Mouse (Mus musculus) neural tube, embryonic 15.5 days (tissue): Measurements from ENCODE around the gene Tmc8. TPM values are rescaled to one million over a fixed set of nuclear protein-coding genes. Genes with fewer than 3 reads are reported as not detected.
A peak's percentile ranks its signal among the peaks of the same experiment; 100 is the strongest.
"Not testable (repeated sequence)": the region's sequence is repeated elsewhere in the genome, so short reads cannot be mapped to it uniquely, and the experiment has no call there.

Experiments
- ATAC-seq: fragments of 200-750 bp; cut with Nextera tagmentation; 2 replicates; pipeline ENCODE4 v1.8.0; 2017; ENCODE audit warnings: mild to moderate bottlenecking, moderate TSS enrichment, moderate library complexity; ENCODE audit not compliant: low FRiP score
- H3K27ac ChIP-seq: fragments of 300-500 bp; sonication (generic); replicated peaks from 2 replicates; pipeline ENCODE4 v1.5.1; 2015; ENCODE audit warnings: mild to moderate bottlenecking, inconsistent platforms
- H3K27me3 ChIP-seq: fragments of 300-500 bp; sonication (generic); replicated peaks from 2 replicates; pipeline ENCODE4 v1.6.1; 2015; ENCODE audit warnings: inconsistent platforms
- H3K36me3 ChIP-seq: fragments of 300-500 bp; sonication (generic); 2 replicates; pipeline ENCODE4 v1.6.1; 2015; ENCODE audit warnings: inconsistent platforms
- H3K4me1 ChIP-seq: fragments of 300-500 bp; sonication (generic); 2 replicates; pipeline ENCODE4 v1.6.1; 2015; ENCODE audit warnings: inconsistent platforms
- H3K4me2 ChIP-seq: fragments of 300-500 bp; sonication (generic); 2 replicates; pipeline ENCODE4 v1.6.1; 2015; ENCODE audit warnings: inconsistent platforms, mild to moderate bottlenecking, moderate library complexity
- H3K4me3 ChIP-seq: fragments of 300-500 bp; sonication (generic); replicated peaks from 2 replicates; pipeline ENCODE4 v1.5.1; 2015; ENCODE audit warnings: mild to moderate bottlenecking, inconsistent platforms
- H3K9ac ChIP-seq: fragments of 300-500 bp; sonication (generic); replicated peaks from 2 replicates; pipeline ENCODE4 v1.6.1; 2015; ENCODE audit warnings: mild to moderate bottlenecking, inconsistent platforms
- H3K9me3 ChIP-seq: fragments of 300-500 bp; sonication (generic); replicated peaks from 2 replicates; pipeline ENCODE4 v1.6.1; 2016; ENCODE audit warnings: inconsistent platforms
- WGBS: fragments of 180-500 bp; shearing (Covaris S2); methylation state at CpG from one replicate; pipeline ENCODE4 v1.1.7; 2015; ENCODE audit warnings: mixed read lengths; 5-methylcytosine and 5-hydroxymethylcytosine counted together
- polyA plus RNA-seq: library from polyadenylated mRNA; unstranded; fragments of >200 nt; fragmentation: Nextera tagmentation; extraction: Ambion mirVana; gene quantifications from 2 replicates; pipeline ENCODE4 v1.2.1, GENCODE M21; 2015

Tmc8 gene
- polyA plus RNA-seq, 1 experiment from 2014 or later = 0.99 TPM

GRCm38 (mm10) chr11:117828888-117829604 is 47.2 kb downstream of the Tmc8 start:
- H3K36me3 ChIP-seq = no peaks in the 10 kb centered on the region
- H3K9ac ChIP-seq = no peak overlapping the region
- H3K4me1 ChIP-seq = peaks cover 60% of the 10 kb centered on the region
- no peak overlapping the region for H3K4me3 ChIP-seq
- no peaks in the 10 kb centered on the region for H3K27me3 ChIP-seq
- H3K4me2 ChIP-seq = no peak overlapping the region
- no peaks in the 10 kb centered on the region for H3K9me3 ChIP-seq
- WGBS = 62% methylated on average over 9 of the region's 9 CpGs
- no peak for ATAC-seq
- peak overlapping the region; percentile 64 for H3K27ac ChIP-seq

DNA sequence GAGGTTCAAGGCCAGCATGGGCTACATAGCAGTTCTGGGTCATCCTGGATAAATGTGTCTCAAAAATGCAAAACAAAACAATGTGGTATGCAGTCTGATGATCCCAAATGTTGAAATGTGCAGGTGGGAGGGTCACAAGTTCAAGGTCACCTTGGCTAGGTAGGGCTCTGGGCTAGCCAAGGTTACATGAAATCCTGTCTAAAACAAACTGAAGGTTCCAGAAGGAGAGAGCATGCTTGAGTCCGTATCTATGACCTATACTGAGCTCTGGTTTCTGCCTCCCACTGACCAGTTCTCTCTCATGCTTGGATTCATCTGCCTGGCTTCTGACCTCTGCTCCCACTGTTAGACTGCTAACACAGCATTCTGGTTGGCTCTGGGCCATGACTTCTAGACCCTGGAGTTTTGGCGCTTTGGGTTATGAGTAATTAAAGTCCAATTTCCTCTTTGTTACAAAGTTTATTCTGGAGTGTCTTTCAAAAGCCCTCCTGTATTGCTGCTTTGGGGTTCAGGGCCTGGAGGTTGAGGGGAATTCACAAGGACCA is 47.9 kb downstream of the Tmc8 start:
- no peaks in the 10 kb centered on the region for H3K9me3 ChIP-seq
- ATAC-seq = no peak
- H3K4me1 ChIP-seq = peaks cover 54% of the 10 kb centered on the region
- H3K9ac ChIP-seq = no peak overlapping the region
- no peak overlapping the region for H3K27ac ChIP-seq
- H3K4me2 ChIP-seq = no peak overlapping the region
- 87% methylated on average over 2 of the region's 2 CpGs for WGBS
- H3K27me3 ChIP-seq = no peaks in the 10 kb centered on the region
- H3K36me3 ChIP-seq = no peaks in the 10 kb centered on the region
- H3K4me3 ChIP-seq = no peak overlapping the region

DNA sequence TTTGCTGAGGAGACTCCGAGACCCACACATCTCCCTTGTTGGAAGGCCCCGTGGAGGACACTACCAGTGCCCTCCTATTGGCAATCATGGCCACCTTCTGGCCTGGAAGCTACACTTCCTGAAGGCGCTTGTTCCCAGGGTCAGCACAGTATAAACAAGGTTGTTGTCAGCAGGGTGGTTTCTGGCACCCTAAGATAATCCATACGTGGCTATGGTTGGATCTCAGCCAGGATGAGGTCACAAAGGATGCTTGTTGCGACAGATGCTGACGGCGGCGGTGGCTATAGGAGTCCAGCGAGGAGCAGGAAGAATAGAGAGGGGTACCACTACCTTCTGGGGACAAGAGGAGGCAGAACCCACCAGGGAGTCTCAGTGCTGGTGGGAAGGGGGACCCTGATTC is 48.5 kb downstream of the Tmc8 start:
- H3K4me1 ChIP-seq = peaks cover 47% of the 10 kb centered on the region

GRCm38 (mm10) chr11:117832086-117832969 is 50.5 kb downstream of the Tmc8 start:
- Histone ChIP-seq H3K4me3 (peak overlapping the region; percentile 41), H3K27me3 (no peaks in the 10 kb centered on the region), H3K9ac (no peak overlapping the region; the same call in 1 of the 2 replicates), H3K4me2 (peak overlapping the region; percentile 60), H3K27ac (peak overlapping the region; percentile 71), H3K9me3 (no peaks in the 10 kb centered on the region), H3K36me3 (no peaks in the 10 kb centered on the region), H3K4me1 (peaks cover 35% of the 10 kb centered on the region)
- WGBS = 17% methylated on average over 28 of the region's 28 CpGs
- ATAC-seq = peak; percentile 81

More for the DNA sequence above, 48.5 kb downstream of the Tmc8 start:
- no peak for ATAC-seq
- Histone ChIP-seq H3K27ac (no peak overlapping the region), H3K9me3 (no peaks in the 10 kb centered on the region), H3K27me3 (no peaks in the 10 kb centered on the region), H3K4me2 (no peak overlapping the region), H3K4me3 (no peak overlapping the region), H3K36me3 (no peaks in the 10 kb centered on the region), H3K9ac (no peak overlapping the region)
- WGBS = 68% methylated on average over 9 of the region's 9 CpGs

- WGBS = 91% methylated on average over 4 of the region's 6 CpGs
Measured at GRCm38 (mm10) chr11:117833509-117833908, 51.6 kb downstream of the Tmc8 start.

GRCm38 (mm10) chr11:117834086-117834485 is 52.2 kb downstream of the Tmc8 start:
- WGBS = 95% methylated on average over 8 of the region's 8 CpGs
- Histone ChIP-seq H3K4me2 (no peak overlapping the region), H3K27me3 (no peaks in the 10 kb centered on the region), H3K9ac (no peak overlapping the region), H3K4me1 (peaks cover 20% of the 10 kb centered on the region), H3K4me3 (no peak overlapping the region), H3K9me3 (no peaks in the 10 kb centered on the region), H3K36me3 (no peaks in the 10 kb centered on the region), H3K27ac (no peak overlapping the region)
- no peak for ATAC-seq

More at GRCm38 (mm10) chr11:117833509-117833908, 51.6 kb downstream of the Tmc8 start:
- H3K27me3 ChIP-seq, H3K9me3 ChIP-seq, H3K27ac ChIP-seq, ATAC-seq, H3K9ac ChIP-seq, H3K4me3 ChIP-seq, H3K36me3 ChIP-seq, H3K4me2 ChIP-seq: not testable (repeated sequence)
- peaks cover 26% of the 10 kb centered on the region for H3K4me1 ChIP-seq

DNA sequence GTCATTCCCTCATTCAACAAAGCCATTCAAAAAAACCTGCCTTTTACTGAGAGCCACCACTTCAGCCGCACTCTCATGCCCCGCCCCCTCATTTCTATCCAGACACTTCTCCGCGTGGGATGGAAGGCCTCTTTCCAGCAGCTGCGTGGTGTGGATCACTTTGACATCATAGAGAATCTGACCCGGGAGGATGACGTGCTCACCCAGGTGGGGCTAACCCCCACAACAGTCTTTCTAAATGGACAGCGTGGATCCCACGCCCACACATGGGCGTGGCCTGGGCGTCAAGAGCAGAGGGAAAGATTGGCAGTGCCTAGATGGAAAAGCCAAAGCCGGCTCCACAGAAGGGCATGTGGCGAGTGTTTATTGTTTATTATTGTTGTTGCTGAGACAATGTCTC is 54.4 kb downstream of the Tmc8 start:
- Histone ChIP-seq H3K27me3 (no peaks in the 10 kb centered on the region), H3K36me3 (no peaks in the 10 kb centered on the region), H3K4me2 (peak overlapping the region; percentile 49), H3K9me3 (no peaks in the 10 kb centered on the region), H3K27ac (no peak overlapping the region), H3K9ac (0 out of 2 replicates have a peak overlapping the region, but pooled peaks have one; percentile 3), H3K4me1 (peaks cover 14% of the 10 kb centered on the region), H3K4me3 (0 out of 2 replicates have a peak overlapping the region, but pooled peaks have one; percentile 9)
- WGBS = 24% methylated on average over 13 of the region's 13 CpGs
- no peak for ATAC-seq

GRCm38 (mm10) chr11:117838572-117838971 is 56.7 kb downstream of the Tmc8 start:
- 78% methylated on average over 2 of the region's 2 CpGs for WGBS
- no peak overlapping the region for H3K27ac ChIP-seq
- H3K4me2 ChIP-seq = no peak overlapping the region
- H3K4me1 ChIP-seq = peaks cover 4% of the 10 kb centered on the region; the same call in 1 of the 2 replicates
- H3K9ac ChIP-seq = no peak overlapping the region
- no peaks in the 10 kb centered on the region for H3K9me3 ChIP-seq
- H3K4me3 ChIP-seq = no peak overlapping the region
- ATAC-seq = no peak
- no peaks in the 10 kb centered on the region for H3K27me3 ChIP-seq
- no peaks in the 10 kb centered on the region for H3K36me3 ChIP-seq

GRCm38 (mm10) chr11:117839021-117839420 is 57.1 kb downstream of the Tmc8 start:
- 83% methylated on average over 1 of the region's 1 CpGs for WGBS
- no peak overlapping the region for H3K27ac ChIP-seq
- no peak overlapping the region for H3K4me2 ChIP-seq
- no peak for ATAC-seq
- no peaks in the 10 kb centered on the region for H3K27me3 ChIP-seq
- H3K9ac ChIP-seq = no peak overlapping the region
- H3K9me3 ChIP-seq = no peaks in the 10 kb centered on the region
- no peak overlapping the region for H3K4me3 ChIP-seq
- H3K36me3 ChIP-seq = no peaks in the 10 kb centered on the region
- H3K4me1 ChIP-seq = peaks cover 4% of the 10 kb centered on the region; the same call in 1 of the 2 replicates

- WGBS = 54% methylated on average over 1 of the region's 1 CpGs
- no peak for ATAC-seq
- H3K4me1 ChIP-seq = peaks cover 4% of the 10 kb centered on the region; the same call in 1 of the 2 replicates
- no peaks in the 10 kb centered on the region for H3K27me3 ChIP-seq
- H3K27ac ChIP-seq = no peak overlapping the region
- H3K36me3 ChIP-seq = no peaks in the 10 kb centered on the region
- no peaks in the 10 kb centered on the region for H3K9me3 ChIP-seq
- H3K9ac ChIP-seq = no peak overlapping the region
- H3K4me2 ChIP-seq = no peak overlapping the region
- H3K4me3 ChIP-seq = no peak overlapping the region
Measured at GRCm38 (mm10) chr11:117840910-117841309, 59.0 kb downstream of the Tmc8 start.
